Mouse (Mus musculus) hindbrain, embryonic 11.5 days (tissue): ENCODE results near the gene Cyp4f17. TPM values are rescaled to one million over a fixed set of nuclear protein-coding genes. Genes with fewer than 3 reads are reported as not detected.

Experiments used
- ATAC-seq: fragments of 200-750 bp; cut with Nextera tagmentation; 2 replicates; pipeline ENCODE4 v1.8.0; 2017; ENCODE audit warnings: mild to moderate bottlenecking, moderate TSS enrichment, moderate library complexity; ENCODE audit not compliant: low FRiP score
- DNase-seq: peaks from one replicate; pipeline ENCODE4 v3.0.0-alpha.2; 2015; ENCODE audit warnings: low spot score
- H3K27ac ChIP-seq: fragments of 300-500 bp; sonication (generic); 2 replicates; pipeline ENCODE4 v1.5.1; 2014; ENCODE audit warnings: mild to moderate bottlenecking, low read depth, low read length
- H3K27me3 ChIP-seq: fragments of 300-500 bp; sonication (generic); 2 replicates; pipeline ENCODE4 v1.6.1; 2014; ENCODE audit warnings: mild to moderate bottlenecking, low read length, moderate library complexity, mixed read lengths; ENCODE audit not compliant: control insufficient read depth, insufficient read depth
- H3K36me3 ChIP-seq: fragments of 300-500 bp; sonication (generic); 2 replicates; pipeline ENCODE4 v1.6.1; 2014; ENCODE audit warnings: mild to moderate bottlenecking, low read length, moderate library complexity, mixed read lengths; ENCODE audit not compliant: control insufficient read depth, insufficient read depth
- H3K4me1 ChIP-seq: fragments of 300-500 bp; sonication (generic); replicated peaks from 2 replicates; pipeline ENCODE4 v1.6.1; 2014; ENCODE audit warnings: low read length, mixed read lengths; ENCODE audit not compliant: control insufficient read depth, insufficient read depth
- H3K4me2 ChIP-seq: fragments of 300-500 bp; sonication (generic); replicated peaks from 2 replicates; pipeline ENCODE4 v1.6.1; 2014; ENCODE audit warnings: mild to moderate bottlenecking, low read depth, low read length
- H3K4me3 ChIP-seq: fragments of 300-500 bp; sonication (generic); 2 replicates; pipeline ENCODE4 v1.5.1; 2014; ENCODE audit warnings: low read depth, low read length
- H3K9ac ChIP-seq: fragments of 300-500 bp; sonication (generic); 2 replicates; pipeline ENCODE4 v1.6.1; 2014; ENCODE audit warnings: low read depth, low read length
- H3K9me3 ChIP-seq: fragments of 300-500 bp; sonication (generic); 2 replicates; pipeline ENCODE4 v1.6.1; 2016; ENCODE audit warnings: low read length; ENCODE audit not compliant: control insufficient read depth
- WGBS: fragments of 180-500 bp; shearing (Covaris S2); extraction: QIAGEN DNeasy Blood & Tissue Kit; methylation state at CpG from one replicate; pipeline ENCODE4 v1.1.7; 2014; 5-methylcytosine and 5-hydroxymethylcytosine counted together
- polyA plus RNA-seq: library from polyadenylated mRNA; unstranded; fragments of >200 nt; fragmentation: Nextera tagmentation; extraction: Ambion mirVana; gene quantifications from 2 replicates; pipeline ENCODE4 v1.2.1, GENCODE M21; 2014

Gene Cyp4f17
- polyA plus RNA-seq = 6.0 and 10.3 TPM in 2 replicates

DNA sequence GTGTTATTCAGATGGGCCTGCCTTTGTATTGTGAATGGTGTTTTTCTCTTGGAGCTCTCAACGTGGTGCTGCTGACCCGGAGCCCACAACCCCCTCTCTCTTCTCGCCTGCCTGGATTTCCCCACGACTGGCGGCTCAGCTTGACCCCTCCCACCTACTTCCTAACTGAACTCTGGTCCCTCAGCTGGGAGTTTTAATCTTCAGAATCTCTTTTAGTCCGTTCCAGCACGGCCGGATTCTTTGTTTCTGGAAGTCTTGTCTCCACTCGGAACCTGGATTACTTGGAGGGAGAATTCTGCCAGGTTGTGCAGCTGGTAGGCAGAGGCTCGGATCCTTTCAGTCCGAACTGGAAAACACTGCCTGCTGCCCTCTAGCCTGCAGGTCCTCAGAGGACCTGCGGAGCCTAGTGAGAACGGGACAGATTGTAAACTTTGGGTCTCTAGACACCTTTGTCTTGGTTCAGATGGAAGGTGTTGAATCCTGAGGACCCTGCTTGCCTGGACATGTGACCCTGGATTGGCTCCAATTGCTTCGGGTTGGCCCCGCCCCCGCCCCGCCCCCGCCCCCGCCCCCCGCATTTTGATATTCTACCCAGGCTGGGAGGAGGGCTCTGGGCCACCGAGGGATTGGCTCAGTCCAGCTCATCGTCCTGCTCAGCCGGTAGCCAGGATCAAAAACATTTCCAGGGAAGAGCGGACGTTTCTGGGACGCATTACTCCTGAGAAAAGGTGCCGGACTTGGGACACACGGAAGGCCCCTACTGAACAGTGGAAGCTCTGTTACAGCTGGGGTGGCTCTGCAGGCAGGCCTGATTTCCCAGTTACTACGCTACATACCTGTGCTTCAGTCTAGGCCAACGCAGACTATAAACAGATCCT lies at the start of gene Cyp4f17:
TSS of gene Cyp4f17 (plus strand) at position 200 of the 878 bp plus-strand sequence.
- peak within 1 kb of the TSS; percentile 85 for H3K4me2 ChIP-seq
- under 1% methylated on average over 30 of the region's 30 CpGs for WGBS
- peak within 1 kb of the TSS; percentile 48 for H3K4me3 ChIP-seq
- peak; percentile 71 for DNase-seq
- no peaks in the 10 kb centered on the region for H3K36me3 ChIP-seq
- peak; percentile 96 for ATAC-seq
- H3K27me3 ChIP-seq = no peaks in the 10 kb centered on the region
- no peaks in the 10 kb centered on the region for H3K9me3 ChIP-seq
- no peaks in the 10 kb centered on the region; the same call in 1 of the 2 replicates for H3K4me1 ChIP-seq
- peak within 1 kb of the TSS; percentile 60 for H3K9ac ChIP-seq
- peak within 1 kb of the TSS; percentile 79 for H3K27ac ChIP-seq

DNA sequence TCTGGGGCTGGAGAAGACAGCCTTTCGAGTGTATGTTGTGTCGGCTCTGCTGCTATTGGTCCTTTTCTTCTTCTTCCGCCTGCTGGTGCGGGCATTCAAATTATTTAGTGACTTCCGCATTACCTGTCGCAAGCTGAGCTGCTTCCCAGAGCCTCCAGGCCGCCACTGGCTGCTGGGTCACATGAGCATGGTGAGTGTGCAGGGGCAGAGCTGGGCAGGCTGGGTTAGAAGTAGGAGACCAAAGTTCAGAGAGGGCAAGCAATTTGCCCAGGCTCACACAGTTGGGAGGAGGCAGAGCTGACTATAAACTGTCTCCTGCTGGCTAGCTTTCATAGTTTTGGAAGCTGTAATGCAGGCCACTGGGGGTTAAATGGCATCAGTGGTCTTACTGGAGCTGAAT lies 37.4 kb upstream of the Cyp4f17 start:
- no peak overlapping the region for H3K27ac ChIP-seq
- H3K27me3 ChIP-seq = no peaks in the 10 kb centered on the region
- WGBS = 47% methylated on average over 7 of the region's 7 CpGs
- H3K9ac ChIP-seq = no peak overlapping the region
- H3K4me3 ChIP-seq = no peak overlapping the region
- no peaks in the 10 kb centered on the region for H3K36me3 ChIP-seq
- H3K4me1 ChIP-seq = no peaks in the 10 kb centered on the region
- H3K4me2 ChIP-seq = no peak overlapping the region
- ATAC-seq (no peak), DNase-seq (no peak)
- no peaks in the 10 kb centered on the region for H3K9me3 ChIP-seq

GRCm38 (mm10) chr17:32470795-32471194 lies 35.1 kb upstream of the Cyp4f17 start:
- 80% methylated on average over 4 of the region's 4 CpGs for WGBS
- ATAC-seq (no peak), DNase-seq (no peak)
- Histone ChIP-seq H3K4me3 (no peak overlapping the region), H3K4me1 (no peaks in the 10 kb centered on the region), H3K9me3 (no peaks in the 10 kb centered on the region), H3K27ac (no peak overlapping the region), H3K27me3 (no peaks in the 10 kb centered on the region), H3K9ac (no peak overlapping the region), H3K36me3 (no peaks in the 10 kb centered on the region), H3K4me2 (no peak overlapping the region)

- Histone ChIP-seq H3K4me2 (no peak overlapping the region), H3K4me3 (no peak overlapping the region), H3K9ac (no peak overlapping the region), H3K9me3 (no peaks in the 10 kb centered on the region), H3K36me3 (no peaks in the 10 kb centered on the region), H3K4me1 (no peaks in the 10 kb centered on the region), H3K27me3 (no peaks in the 10 kb centered on the region), H3K27ac (no peak overlapping the region)
- ATAC-seq (no peak), DNase-seq (no peak)
- 72% methylated on average over 7 of the region's 7 CpGs for WGBS
Measured at GRCm38 (mm10) chr17:32472176-32472575, 33.7 kb upstream of the Cyp4f17 start.

- WGBS = 87% methylated on average over 5 of the region's 5 CpGs
- H3K4me2 ChIP-seq = no peak overlapping the region
- H3K9me3 ChIP-seq = no peaks in the 10 kb centered on the region
- ATAC-seq (no peak), DNase-seq (no peak)
- no peak overlapping the region for H3K27ac ChIP-seq
- H3K4me3 ChIP-seq = no peak overlapping the region
- no peaks in the 10 kb centered on the region for H3K36me3 ChIP-seq
- no peaks in the 10 kb centered on the region for H3K27me3 ChIP-seq
- no peaks in the 10 kb centered on the region for H3K4me1 ChIP-seq
- no peak overlapping the region for H3K9ac ChIP-seq
Measured at GRCm38 (mm10) chr17:32474954-32475560, 30.8 kb upstream of the Cyp4f17 start.

DNA sequence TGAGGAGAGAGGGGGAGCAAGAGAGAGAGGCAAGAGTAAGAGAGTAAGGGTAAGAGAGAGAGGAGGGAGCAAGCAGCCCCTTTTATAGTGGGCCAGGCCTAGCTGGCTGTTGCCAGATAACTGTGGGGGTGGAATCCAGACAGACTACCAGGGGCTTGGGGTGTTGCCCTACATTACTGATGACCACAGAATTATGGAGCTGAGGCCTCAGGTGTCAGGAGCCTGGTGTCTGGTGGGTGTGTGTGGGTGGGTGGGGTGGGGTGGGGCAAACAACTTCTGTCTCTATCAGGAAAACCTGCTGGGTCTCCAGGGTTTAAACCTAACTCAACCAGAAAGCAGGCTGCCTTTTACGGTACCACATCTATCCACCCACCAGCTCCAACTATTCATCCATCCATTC lies 28.6 kb upstream of the Cyp4f17 start:
- no peak for DNase-seq
- Histone ChIP-seq H3K4me2 (no peak overlapping the region), H3K27ac (no peak overlapping the region), H3K4me1 (no peaks in the 10 kb centered on the region), H3K36me3 (no peaks in the 10 kb centered on the region), H3K27me3 (no peaks in the 10 kb centered on the region), H3K4me3 (no peak overlapping the region), H3K9me3 (no peaks in the 10 kb centered on the region), H3K9ac (no peak overlapping the region)
- no peak for ATAC-seq
- 82% methylated on average over 1 of the region's 1 CpGs for WGBS

DNA sequence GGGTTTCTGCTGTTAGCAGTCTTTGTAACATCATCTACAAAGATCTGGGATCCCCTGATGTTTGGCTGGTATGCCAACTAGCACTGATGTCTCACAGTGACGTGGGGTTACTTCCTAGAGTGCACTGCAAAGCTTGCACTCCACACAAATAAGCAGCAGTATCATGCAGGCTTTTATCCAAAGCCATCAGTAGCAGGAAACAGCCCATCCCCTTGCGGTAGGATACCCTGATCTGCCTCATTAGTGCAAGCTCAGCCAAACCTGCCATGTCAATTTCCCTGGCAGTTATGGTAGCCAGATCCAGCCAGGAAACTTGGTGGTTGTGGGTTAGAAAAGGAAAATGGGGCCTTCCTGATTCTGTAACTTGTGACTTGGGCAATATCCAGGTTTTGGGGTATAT lies 27.1 kb upstream of the Cyp4f17 start:
- ATAC-seq (no peak), DNase-seq (no peak)
- Histone ChIP-seq H3K9me3 (no peaks in the 10 kb centered on the region), H3K27ac (no peak overlapping the region), H3K4me1 (no peaks in the 10 kb centered on the region), H3K4me3 (no peak overlapping the region), H3K9ac (no peak overlapping the region), H3K4me2 (no peak overlapping the region), H3K27me3 (no peaks in the 10 kb centered on the region), H3K36me3 (no peaks in the 10 kb centered on the region)
- 65% methylated on average over 2 of the region's 2 CpGs for WGBS

DNA sequence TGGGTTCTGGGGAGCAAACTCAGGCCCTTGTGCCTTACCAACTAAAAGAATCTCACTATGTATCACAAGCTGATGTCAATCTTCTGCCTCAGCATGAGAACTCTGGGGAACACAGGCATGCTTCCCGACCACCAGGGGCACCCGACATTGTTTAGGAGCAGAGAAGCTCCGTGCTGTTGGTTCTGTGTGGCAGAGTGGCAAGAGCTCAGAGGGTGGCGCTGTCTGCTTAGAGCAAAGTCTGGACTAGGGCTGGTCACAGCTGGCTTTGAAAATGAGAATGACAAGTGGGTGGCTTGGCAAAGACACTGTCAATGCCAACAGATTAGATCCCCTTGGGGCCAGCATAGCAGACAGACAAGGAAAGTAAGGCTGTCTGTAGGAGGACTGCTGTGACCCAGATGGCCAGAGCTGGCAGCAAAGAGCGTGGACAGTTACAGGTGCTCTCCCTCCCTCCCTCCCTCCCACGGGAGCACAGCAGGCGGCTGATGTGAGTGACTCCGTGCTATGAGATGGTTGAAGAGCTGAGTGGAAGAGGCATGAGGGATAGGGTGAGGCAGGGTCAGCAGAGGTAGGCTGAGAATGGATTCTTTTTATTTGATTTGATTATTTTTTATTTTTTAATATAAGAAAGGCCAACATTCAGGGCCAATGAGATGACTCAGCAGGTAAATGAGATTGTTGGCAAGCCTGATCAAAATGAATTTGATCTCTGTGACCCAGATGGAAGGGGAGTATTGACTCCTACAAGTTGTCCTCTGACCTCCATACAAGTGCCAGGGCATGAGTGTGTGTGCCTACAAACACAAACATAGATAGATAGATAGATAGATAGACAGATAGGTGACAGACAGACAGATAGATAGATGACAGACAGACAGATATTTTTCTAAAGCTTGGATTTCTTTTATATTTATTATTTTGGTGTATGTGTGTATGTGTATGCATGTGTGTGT lies 26.0 kb upstream of the Cyp4f17 start:
- Histone ChIP-seq H3K36me3 (no peaks in the 10 kb centered on the region), H3K27ac (no peak overlapping the region), H3K4me2 (no peak overlapping the region), H3K9ac (no peak overlapping the region), H3K9me3 (no peaks in the 10 kb centered on the region), H3K4me3 (no peak overlapping the region), H3K27me3 (0 out of 2 replicates have a peak, but pooled peaks cover 2% of the 10 kb centered on the region), H3K4me1 (no peaks in the 10 kb centered on the region)
- DNase-seq (peak; percentile 37), ATAC-seq (no peak)
- WGBS = 19% methylated on average over 8 of the region's 8 CpGs
